Mouse (Mus musculus): ENCODE measurements around the gene Chodl.

GRCm38 (mm10) chr16:78974099-78974498, 43.4 kb downstream of the Chodl start:
- TF ChIP-seq POLR2A (IDR thresholded peaks at IDR 0.05; ENCODE audit: control insufficient read depth in 1 of 2, insufficient read depth in 1 of 2, low read depth in 1 of 2, low read length in 2 of 2, poor library complexity in 1 of 2) (no peak), CTCF (IDR thresholded peaks at IDR 0.05 in 2 of 3, conservative IDR thresholded peaks at IDR 0.05 in 1 of 3; ENCODE audit: control insufficient read depth in 1 of 3, insufficient read depth in 1 of 3, low read depth in 2 of 3, low read length in 3 of 3, poor library complexity in 1 of 3, severe bottlenecking in 1 of 3) (no peak), POLR2AphosphoS2 (IDR thresholded peaks at IDR 0.05; ENCODE audit: low read length) (no peak)
